Mouse (Mus musculus) E14TG2a.4 (cell line): ENCODE results near the gene Nfe2l1.

Source experiments
- CTCF ChIP-seq: conservative IDR thresholded peaks from 2 replicates; pipeline ENCODE4 v1.5.1; 2014; ENCODE audit warnings: low read length
- NANOG ChIP-seq: IDR thresholded peaks from 2 replicates; pipeline ENCODE4 v1.6.1; 2014; ENCODE audit warnings: borderline replicate concordance, low read length, mixed read lengths

DNA sequence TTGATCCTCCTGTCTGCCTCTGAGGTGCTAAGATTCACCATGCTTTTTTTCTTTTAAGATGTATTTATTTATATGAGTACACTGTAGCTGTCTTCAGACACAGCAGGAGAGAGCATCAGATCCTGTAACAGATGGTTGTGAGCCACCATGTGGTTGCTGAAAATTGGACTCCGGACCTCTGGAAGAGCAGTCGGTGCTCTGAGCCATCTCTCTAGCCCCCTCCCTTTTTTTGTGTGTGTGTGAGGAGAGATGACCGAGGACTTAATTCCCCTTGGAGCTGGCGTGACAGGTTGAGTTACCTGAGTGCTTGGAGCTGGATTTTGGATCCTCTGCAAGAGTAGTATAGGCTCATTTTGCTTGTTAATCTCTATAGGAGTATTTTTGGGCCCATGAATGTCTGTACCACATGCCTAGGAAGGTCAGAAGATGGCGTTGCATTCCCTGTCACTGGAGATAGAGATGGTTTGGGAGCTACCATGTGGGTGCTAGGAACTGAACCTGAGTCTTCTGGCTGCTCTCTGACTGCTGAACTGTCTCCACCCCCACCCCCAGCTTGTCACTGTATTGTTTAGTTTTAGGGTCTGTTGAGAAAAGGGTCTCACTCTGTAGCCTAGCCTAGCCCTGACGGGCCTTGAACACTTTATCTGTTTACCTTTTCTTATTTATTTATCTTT lies 20.1 kb downstream of the Nfe2l1 start:
- no peak for TF ChIP-seq CTCF
- TF ChIP-seq NANOG = no peak
